Mouse (Mus musculus): ENCODE results near the gene Mst1.

The Mst1 gene

GRCm38 (mm10) chr9:108129042-108129948, 49.1 kb downstream of the Mst1 start:
- no peak for DNase-seq (ENCODE audit: low spot score in 2 of 2)

GRCm38 (mm10) chr9:108131502-108131901, 51.3 kb downstream of the Mst1 start:
- no peak for DNase-seq (ENCODE audit: low spot score in 2 of 2)

GRCm38 (mm10) chr9:108132373-108132772, 52.1 kb downstream of the Mst1 start:
- no peak for DNase-seq (ENCODE audit: low spot score in 2 of 2)

GRCm38 (mm10) chr9:108133478-108133877, 53.2 kb downstream of the Mst1 start:
- no peak for DNase-seq (ENCODE audit: low spot score in 2 of 2)

Measured in frontal cortex, postnatal 25 days (tissue).